Mouse (Mus musculus) ES-E14 (cell line): ENCODE measurements around the gene Lrp6.

Experiments
- HCFC1 ChIP-seq: IDR thresholded peaks from 2 replicates; pipeline ENCODE4 v1.6.1; 2012; ENCODE audit warnings: low read length, inconsistent platforms, borderline replicate concordance; ENCODE audit not compliant: insufficient read depth
- MAFK ChIP-seq: IDR thresholded peaks from 2 replicates; pipeline ENCODE4 v1.6.1; 2014; ENCODE audit warnings: mild to moderate bottlenecking, low read depth, low read length, inconsistent platforms; ENCODE audit not compliant: insufficient read depth
- ZC3H11A ChIP-seq: IDR thresholded peaks from 2 replicates; pipeline ENCODE4 v1.6.1; 2012; ENCODE audit warnings: low read depth, mild to moderate bottlenecking, inconsistent platforms, low read length, borderline replicate concordance

- TF ChIP-seq MAFK (no peak), HCFC1 (no peak), ZC3H11A (no peak)
Observed at GRCm38 (mm10) chr6:134559635-134560034, 7.1 kb downstream of the Lrp6 start.
